Mouse (Mus musculus): ENCODE measurements around the gene Cd200r3. TPM values are rescaled to one million over a fixed set of nuclear protein-coding genes. Genes with fewer than 3 reads are reported as not detected.

The Cd200r3 gene
- polyA plus RNA-seq (2015; fragmentation: Nextera tagmentation; extraction: Ambion mirVana), result 0.10 TPM in 1 of 2 replicates, not detected in the other

DNA sequence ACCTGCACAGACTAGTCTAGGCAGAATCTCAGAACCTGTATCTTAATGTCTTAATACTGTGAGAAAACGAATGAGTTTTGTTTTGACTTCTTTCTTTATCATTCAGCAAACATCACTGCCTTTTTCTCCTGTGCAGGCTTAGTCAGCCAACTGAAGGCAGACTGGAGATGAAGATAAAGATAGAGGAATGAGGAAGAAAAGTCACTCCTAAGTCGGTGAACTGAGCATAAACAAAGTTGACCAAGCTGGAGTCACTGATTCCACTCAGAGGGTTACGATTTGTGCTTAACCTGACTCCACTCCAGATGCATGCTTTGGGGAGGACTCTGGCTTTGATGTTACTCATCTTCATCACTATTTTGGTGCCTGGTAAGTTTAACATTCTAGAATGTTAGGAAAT lies at the start of gene Cd200r3:
Gene Cd200r3 (plus strand): TSS at position 211 of the 400 bp plus-strand sequence.
- 84% methylated on average over 3 of the region's 3 CpGs for WGBS
- H3K9ac ChIP-seq (ENCODE audit: low read depth, low read length), result no peak within 1 kb of the TSS
- H3K4me3 ChIP-seq (ENCODE audit: low read length), result no peak within 1 kb of the TSS
- no peaks in the 10 kb centered on the region for H3K9me3 ChIP-seq (ENCODE audit: control insufficient read depth, low read length)
- H3K4me1 ChIP-seq (ENCODE audit: control insufficient read depth, insufficient read depth, low read depth, low read length), result no peaks in the 10 kb centered on the region
- no peak for ATAC-seq
- H3K27me3 ChIP-seq (replicated peaks; ENCODE audit: control insufficient read depth, insufficient read depth, low read length), result no peaks in the 10 kb centered on the region
- H3K4me2 ChIP-seq (ENCODE audit: low read length), result no peak within 1 kb of the TSS
- H3K36me3 ChIP-seq (ENCODE audit: control insufficient read depth, insufficient read depth, low read length), result no peaks in the 10 kb centered on the region
- no peak within 1 kb of the TSS for H3K27ac ChIP-seq (ENCODE audit: low read depth, low read length)

DNA sequence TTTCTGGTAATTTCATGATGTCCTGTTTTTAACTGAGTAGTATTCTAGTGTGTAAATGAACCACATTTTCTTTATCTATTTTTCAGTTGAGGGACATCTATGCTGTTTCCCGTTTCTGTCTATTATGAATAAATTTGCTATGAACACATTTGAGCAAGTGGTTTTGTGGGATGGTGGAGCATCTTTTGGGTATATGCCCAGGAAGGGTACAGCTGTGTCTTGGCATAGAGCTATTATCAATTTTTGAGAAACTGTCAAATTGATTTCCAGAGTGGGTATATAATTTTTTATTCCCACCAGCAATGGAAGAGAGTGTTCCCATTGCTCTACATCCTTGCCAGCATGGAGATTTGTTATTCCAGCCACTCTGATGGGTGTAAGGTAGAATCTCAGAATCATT lies 11.5 kb upstream of the Cd200r3 start:
- no peaks in the 10 kb centered on the region for H3K36me3 ChIP-seq (ENCODE audit: control insufficient read depth, insufficient read depth, low read length)
- H3K27ac ChIP-seq (ENCODE audit: low read depth, low read length), result no peak overlapping the region
- no peaks in the 10 kb centered on the region for H3K27me3 ChIP-seq (replicated peaks; ENCODE audit: control insufficient read depth, insufficient read depth, low read length)
- no peak overlapping the region for H3K4me3 ChIP-seq (ENCODE audit: low read length)
- no peaks in the 10 kb centered on the region for H3K4me1 ChIP-seq (ENCODE audit: control insufficient read depth, insufficient read depth, low read depth, low read length)
- H3K4me2 ChIP-seq (ENCODE audit: low read length), result no peak overlapping the region
- no peak for ATAC-seq
- H3K9me3 ChIP-seq (ENCODE audit: control insufficient read depth, low read length), result no peaks in the 10 kb centered on the region
- no peak overlapping the region for H3K9ac ChIP-seq (ENCODE audit: low read depth, low read length)
- 98% methylated on average over 1 of the region's 1 CpGs for WGBS

DNA sequence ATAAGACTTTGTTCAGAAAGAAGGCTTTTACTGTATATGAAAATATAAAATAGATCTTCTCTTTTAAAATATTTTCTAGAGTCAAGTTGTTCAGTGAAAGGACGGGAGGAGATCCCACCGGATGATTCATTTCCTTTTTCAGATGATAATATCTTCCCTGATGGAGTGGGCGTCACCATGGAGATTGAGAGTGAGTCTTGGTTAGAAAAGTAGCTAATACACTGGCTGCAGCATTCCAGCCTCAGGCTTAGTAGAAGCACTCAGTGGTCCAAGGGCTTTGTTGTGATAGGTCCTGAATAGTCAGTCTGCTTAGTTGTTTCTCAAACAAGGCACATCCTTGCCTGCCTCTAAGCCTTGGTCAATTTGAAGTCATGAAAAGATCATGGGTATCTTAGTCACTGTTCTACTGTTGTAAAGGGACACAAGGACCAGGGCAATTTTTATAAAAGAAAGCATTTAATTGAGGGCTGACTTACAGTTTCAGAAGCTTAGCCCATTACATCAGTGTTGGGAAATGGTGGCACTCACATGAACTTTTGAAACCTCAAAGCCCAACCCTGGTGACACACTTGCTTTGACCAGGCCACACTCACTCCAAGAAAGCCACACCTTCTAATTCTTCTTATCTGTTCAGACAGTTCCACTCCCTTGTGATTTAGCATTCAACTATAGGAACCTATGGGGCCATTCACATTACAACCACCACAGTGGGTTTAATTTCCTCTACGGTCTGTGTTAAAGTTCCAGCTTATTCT lies 8.1 kb downstream of the Cd200r3 start:
- H3K4me3 ChIP-seq (ENCODE audit: low read length), result no peak overlapping the region
- ATAC-seq, result no peak
- H3K4me1 ChIP-seq (ENCODE audit: control insufficient read depth, insufficient read depth, low read depth, low read length), result no peaks in the 10 kb centered on the region
- no peak overlapping the region for H3K27ac ChIP-seq (ENCODE audit: low read depth, low read length)
- no peak overlapping the region for H3K4me2 ChIP-seq (ENCODE audit: low read length)
- H3K9me3 ChIP-seq (ENCODE audit: control insufficient read depth, low read length), result no peaks in the 10 kb centered on the region
- H3K36me3 ChIP-seq (ENCODE audit: control insufficient read depth, insufficient read depth, low read length), result no peaks in the 10 kb centered on the region
- H3K27me3 ChIP-seq (replicated peaks; ENCODE audit: control insufficient read depth, insufficient read depth, low read length), result no peaks in the 10 kb centered on the region
- H3K9ac ChIP-seq (ENCODE audit: low read depth, low read length), result no peak overlapping the region
- 76% methylated on average over 4 of the region's 4 CpGs for WGBS

DNA sequence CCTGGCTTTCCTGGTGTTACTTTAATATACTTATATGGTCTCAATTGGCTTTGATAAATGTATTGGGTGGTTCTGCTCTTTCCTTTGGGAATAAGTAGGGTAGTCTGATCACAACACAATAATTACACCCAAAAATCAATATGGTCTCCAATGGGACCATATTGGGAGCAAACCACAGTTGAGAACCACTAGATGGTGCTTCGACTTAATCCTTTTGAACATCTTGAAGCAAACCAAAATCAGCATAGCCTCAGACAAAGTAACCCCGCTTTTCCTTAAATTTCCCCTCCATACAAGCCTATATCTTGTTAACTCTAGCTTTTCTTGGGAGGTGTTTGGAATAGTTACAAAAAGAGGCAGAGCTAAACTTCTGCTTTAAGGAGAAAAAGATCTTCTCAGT lies 18.8 kb downstream of the Cd200r3 start:
- Histone ChIP-seq H3K36me3 (ENCODE audit: control insufficient read depth, insufficient read depth, low read length) (no peaks in the 10 kb centered on the region), H3K9ac (ENCODE audit: low read depth, low read length) (no peak overlapping the region), H3K27ac (ENCODE audit: low read depth, low read length) (no peak overlapping the region), H3K4me3 (ENCODE audit: low read length) (no peak overlapping the region), H3K4me1 (ENCODE audit: control insufficient read depth, insufficient read depth, low read depth, low read length) (no peaks in the 10 kb centered on the region), H3K27me3 (replicated peaks; ENCODE audit: control insufficient read depth, insufficient read depth, low read length) (no peaks in the 10 kb centered on the region), H3K4me2 (ENCODE audit: low read length) (no peak overlapping the region), H3K9me3 (ENCODE audit: control insufficient read depth, low read length) (no peaks in the 10 kb centered on the region)
- ATAC-seq, result no peak
- WGBS, result 88% methylated on average over 2 of the region's 2 CpGs

DNA sequence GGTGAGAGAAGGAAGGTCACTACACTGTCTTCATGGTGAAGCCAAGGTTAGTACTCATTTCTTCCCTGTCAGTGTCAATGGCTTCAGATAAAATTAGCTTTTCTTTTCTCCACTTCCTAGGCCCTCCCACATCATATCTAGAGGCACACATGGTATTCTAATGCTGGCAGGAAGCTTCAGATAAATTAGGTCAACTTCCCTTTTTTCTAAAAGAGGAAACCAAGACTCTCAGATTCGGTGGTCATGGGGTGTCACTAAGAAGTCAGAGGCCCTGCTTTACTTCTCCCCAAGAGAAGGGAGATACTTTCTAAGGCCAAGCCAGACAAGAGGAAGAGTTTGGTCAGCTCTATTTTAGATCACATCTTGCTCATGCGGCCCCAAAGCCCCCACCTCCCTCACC lies 19.3 kb downstream of the Cd200r3 start:
- H3K36me3 ChIP-seq (ENCODE audit: control insufficient read depth, insufficient read depth, low read length), result no peaks in the 10 kb centered on the region
- ATAC-seq, result no peak
- H3K4me3 ChIP-seq (ENCODE audit: low read length), result no peak overlapping the region
- no peak overlapping the region for H3K27ac ChIP-seq (ENCODE audit: low read depth, low read length)
- H3K9ac ChIP-seq (ENCODE audit: low read depth, low read length), result no peak overlapping the region
- 91% methylated on average over 2 of the region's 2 CpGs for WGBS
- no peaks in the 10 kb centered on the region for H3K4me1 ChIP-seq (ENCODE audit: control insufficient read depth, insufficient read depth, low read depth, low read length)
- H3K27me3 ChIP-seq (replicated peaks; ENCODE audit: control insufficient read depth, insufficient read depth, low read length), result no peaks in the 10 kb centered on the region
- H3K9me3 ChIP-seq (ENCODE audit: control insufficient read depth, low read length), result no peaks in the 10 kb centered on the region
- no peak overlapping the region for H3K4me2 ChIP-seq (ENCODE audit: low read length)

DNA sequence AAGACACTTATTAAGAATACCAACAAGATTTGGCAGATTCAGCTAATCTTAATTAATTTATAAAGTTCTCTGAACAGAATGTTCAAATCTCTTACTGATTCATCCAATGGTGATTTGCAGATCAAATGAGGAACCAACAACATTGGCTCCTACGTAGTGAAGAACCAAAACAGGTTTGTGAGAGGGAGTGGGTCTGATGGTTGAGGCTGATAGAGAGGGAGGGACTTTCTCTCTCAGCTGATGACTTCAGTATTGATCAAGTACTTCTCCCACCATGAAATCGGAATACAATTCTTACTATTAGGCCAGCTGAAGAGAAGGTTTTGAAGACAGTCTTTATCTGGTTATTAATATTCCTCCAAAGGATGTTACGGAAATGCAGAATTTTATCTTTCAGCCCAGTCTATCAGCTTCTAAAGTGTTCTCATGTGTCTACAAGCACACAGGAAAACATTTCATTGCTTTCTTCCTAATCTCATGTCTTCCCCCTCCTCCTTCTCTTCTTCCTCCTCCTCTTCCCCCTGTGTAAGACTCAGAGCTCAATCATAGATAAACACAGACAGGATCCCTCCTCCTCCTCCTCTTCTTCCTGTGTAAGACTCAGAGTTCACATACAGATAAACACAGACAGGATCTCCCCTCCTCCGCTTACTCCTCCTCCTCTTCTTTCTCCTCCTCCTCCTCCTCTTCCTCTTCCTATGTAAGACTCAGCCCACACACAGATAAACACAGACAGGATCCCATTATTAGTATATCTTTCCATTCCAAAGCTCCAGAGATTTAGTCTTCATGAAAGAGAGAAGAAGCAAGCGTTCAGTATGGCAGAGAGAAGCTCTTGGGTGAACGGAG lies 21.3 kb downstream of the Cd200r3 start:
- no peaks in the 10 kb centered on the region for H3K4me1 ChIP-seq (ENCODE audit: control insufficient read depth, insufficient read depth, low read depth, low read length)
- no peak overlapping the region for H3K4me2 ChIP-seq (ENCODE audit: low read length)
- no peak overlapping the region for H3K9ac ChIP-seq (ENCODE audit: low read depth, low read length)
- no peaks in the 10 kb centered on the region for H3K36me3 ChIP-seq (ENCODE audit: control insufficient read depth, insufficient read depth, low read length)
- H3K27ac ChIP-seq (ENCODE audit: low read depth, low read length), result no peak overlapping the region
- no peaks in the 10 kb centered on the region for H3K9me3 ChIP-seq (ENCODE audit: control insufficient read depth, low read length)
- H3K27me3 ChIP-seq (replicated peaks; ENCODE audit: control insufficient read depth, insufficient read depth, low read length), result no peaks in the 10 kb centered on the region
- H3K4me3 ChIP-seq (ENCODE audit: low read length), result no peak overlapping the region
- 94% methylated on average over 6 of the region's 6 CpGs for WGBS
- no peak for ATAC-seq

DNA sequence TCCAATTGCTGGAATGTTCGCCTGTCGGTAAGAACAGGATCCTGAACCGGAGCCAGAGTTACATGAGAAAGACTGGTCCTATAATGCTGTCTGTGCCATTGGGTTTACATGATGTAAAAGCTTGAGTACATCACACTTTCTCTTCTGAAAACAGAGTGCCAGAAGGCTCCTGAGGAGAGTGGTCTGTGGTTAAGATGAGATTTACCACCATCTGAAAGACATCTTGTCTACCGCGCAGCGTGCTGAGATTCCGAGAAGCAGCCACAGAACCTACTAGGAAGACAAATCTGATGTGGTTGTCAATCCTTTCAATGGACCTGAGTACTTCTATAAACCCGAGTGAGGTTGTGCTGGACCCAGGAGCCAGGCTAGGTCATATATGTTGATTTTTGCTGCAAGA lies 21.9 kb downstream of the Cd200r3 start:
- Histone ChIP-seq H3K36me3 (ENCODE audit: control insufficient read depth, insufficient read depth, low read length) (no peaks in the 10 kb centered on the region), H3K27ac (ENCODE audit: low read depth, low read length) (no peak overlapping the region), H3K4me1 (ENCODE audit: control insufficient read depth, insufficient read depth, low read depth, low read length) (no peaks in the 10 kb centered on the region), H3K4me3 (ENCODE audit: low read length) (no peak overlapping the region), H3K9me3 (ENCODE audit: control insufficient read depth, low read length) (no peaks in the 10 kb centered on the region), H3K27me3 (replicated peaks; ENCODE audit: control insufficient read depth, insufficient read depth, low read length) (no peaks in the 10 kb centered on the region), H3K9ac (ENCODE audit: low read depth, low read length) (no peak overlapping the region), H3K4me2 (ENCODE audit: low read length) (no peak overlapping the region)
- 95% methylated on average over 8 of the region's 8 CpGs for WGBS
- ATAC-seq, result no peak

DNA sequence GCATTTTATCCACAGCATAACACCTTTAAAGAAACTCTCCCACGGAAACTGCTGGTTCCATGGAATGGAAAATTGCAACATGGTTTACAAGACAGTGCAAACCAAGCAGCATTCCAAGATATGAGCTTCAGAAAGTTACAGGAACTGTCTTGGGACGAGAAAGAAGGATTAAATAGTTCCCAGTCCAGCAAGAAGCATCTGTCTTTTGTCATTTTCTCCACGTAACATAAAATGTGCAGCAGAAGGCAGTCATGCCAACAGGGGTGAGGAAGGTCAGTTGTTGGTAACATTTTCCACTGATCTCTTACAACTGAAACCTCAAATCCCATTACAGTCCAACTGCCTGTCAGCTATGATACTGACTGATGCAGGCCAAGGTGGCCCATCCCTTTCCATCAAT lies 22.4 kb downstream of the Cd200r3 start:
- H3K4me1 ChIP-seq (ENCODE audit: control insufficient read depth, insufficient read depth, low read depth, low read length), result no peaks in the 10 kb centered on the region
- H3K9ac ChIP-seq (ENCODE audit: low read depth, low read length), result no peak overlapping the region
- H3K27me3 ChIP-seq (replicated peaks; ENCODE audit: control insufficient read depth, insufficient read depth, low read length), result no peaks in the 10 kb centered on the region
- H3K4me3 ChIP-seq (ENCODE audit: low read length), result no peak overlapping the region
- no peak overlapping the region for H3K4me2 ChIP-seq (ENCODE audit: low read length)
- H3K27ac ChIP-seq (ENCODE audit: low read depth, low read length), result no peak overlapping the region
- WGBS, result 83% methylated on average over 3 of the region's 3 CpGs
- H3K36me3 ChIP-seq (ENCODE audit: control insufficient read depth, insufficient read depth, low read length), result no peaks in the 10 kb centered on the region
- no peaks in the 10 kb centered on the region for H3K9me3 ChIP-seq (ENCODE audit: control insufficient read depth, low read length)
- ATAC-seq, result no peak

DNA sequence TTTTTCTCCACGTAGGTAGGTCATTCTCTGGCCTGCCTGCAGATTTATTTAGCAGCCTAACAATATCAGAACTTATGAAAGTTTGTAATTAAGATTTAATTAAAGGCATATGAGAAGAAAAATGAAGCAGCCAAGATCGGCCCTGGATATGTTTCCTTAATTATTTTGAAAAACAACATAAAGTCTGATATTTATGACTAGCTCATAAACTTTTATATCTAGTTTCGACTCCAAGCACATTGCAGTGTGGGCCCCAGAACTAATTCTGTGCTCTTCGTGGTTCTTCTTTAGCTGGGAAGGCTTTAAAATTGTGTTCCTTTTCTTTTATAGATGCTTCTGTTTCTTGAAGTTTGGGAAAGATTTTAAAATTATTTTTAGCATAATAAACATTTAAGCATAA lies 23.4 kb downstream of the Cd200r3 start:
- no peak overlapping the region for H3K4me2 ChIP-seq (ENCODE audit: low read length)
- H3K36me3 ChIP-seq (ENCODE audit: control insufficient read depth, insufficient read depth, low read length), result no peaks in the 10 kb centered on the region
- H3K9ac ChIP-seq (ENCODE audit: low read depth, low read length), result no peak overlapping the region
- 84% methylated on average over 4 of the region's 4 CpGs for WGBS
- H3K9me3 ChIP-seq (ENCODE audit: control insufficient read depth, low read length), result no peaks in the 10 kb centered on the region
- no peaks in the 10 kb centered on the region for H3K4me1 ChIP-seq (ENCODE audit: control insufficient read depth, insufficient read depth, low read depth, low read length)
- no peak overlapping the region for H3K27ac ChIP-seq (ENCODE audit: low read depth, low read length)
- no peak for ATAC-seq
- H3K4me3 ChIP-seq (ENCODE audit: low read length), result no peak overlapping the region
- H3K27me3 ChIP-seq (replicated peaks; ENCODE audit: control insufficient read depth, insufficient read depth, low read length), result no peaks in the 10 kb centered on the region
